Mouse (Mus musculus) left cerebral cortex, postnatal 36 days (tissue): ENCODE measurements around the gene Adsl. TPM values are rescaled to one million over a fixed set of nuclear protein-coding genes. Genes with fewer than 3 reads are reported as not detected.

Experiments used
- DNase-seq, 2 experiments: peaks; one replicate each; pipeline ENCODE4 v3.0.0; 2021 to 2022; ENCODE audit warnings: low spot score in 2 of 2, mixed read lengths in 1 of 2
- intact Hi-C: fragments of 180-260 bp; cut with DNase I; formaldehyde crosslinking; loops from one replicate; pipeline ENCODE4 v1.15.1; 2025
- microRNA-seq: library from miRNA; unstranded; fragments of <30 nt; microRNA quantifications from one replicate; pipeline ENCODE4 v1.2.0, GENCODE M21; 2022
- total RNA-seq, 2 experiments: library from RNA; stranded (reverse); gene quantifications; 2 replicates each; pipeline ENCODE4 v1.2.3; 2021

Adsl gene
- total RNA-seq, 2 experiments from 2014 or later = 29.4 to 30.5 TPM

DNA sequence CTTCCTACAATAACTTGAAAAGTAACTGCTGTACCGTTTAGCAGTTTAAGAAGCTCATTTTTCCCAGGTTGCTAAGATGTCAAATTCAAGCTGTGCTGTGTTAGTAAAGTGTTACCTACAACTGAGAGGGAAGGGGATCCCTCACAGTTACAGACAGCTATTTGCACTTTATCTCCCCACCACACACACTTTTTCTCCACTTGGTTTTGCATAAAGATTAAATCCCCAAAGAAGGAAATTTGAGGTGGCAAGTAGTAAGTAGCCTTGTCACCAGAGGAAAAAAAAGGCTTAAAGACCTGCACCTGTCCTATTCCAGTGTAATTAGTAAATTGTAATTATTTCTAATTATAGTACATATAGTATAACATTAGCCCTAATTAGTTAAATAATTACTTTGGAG is 48.8 kb downstream of the Adsl start:
- DNase-seq = no peak
- intact Hi-C loops = no loop called here

DNA sequence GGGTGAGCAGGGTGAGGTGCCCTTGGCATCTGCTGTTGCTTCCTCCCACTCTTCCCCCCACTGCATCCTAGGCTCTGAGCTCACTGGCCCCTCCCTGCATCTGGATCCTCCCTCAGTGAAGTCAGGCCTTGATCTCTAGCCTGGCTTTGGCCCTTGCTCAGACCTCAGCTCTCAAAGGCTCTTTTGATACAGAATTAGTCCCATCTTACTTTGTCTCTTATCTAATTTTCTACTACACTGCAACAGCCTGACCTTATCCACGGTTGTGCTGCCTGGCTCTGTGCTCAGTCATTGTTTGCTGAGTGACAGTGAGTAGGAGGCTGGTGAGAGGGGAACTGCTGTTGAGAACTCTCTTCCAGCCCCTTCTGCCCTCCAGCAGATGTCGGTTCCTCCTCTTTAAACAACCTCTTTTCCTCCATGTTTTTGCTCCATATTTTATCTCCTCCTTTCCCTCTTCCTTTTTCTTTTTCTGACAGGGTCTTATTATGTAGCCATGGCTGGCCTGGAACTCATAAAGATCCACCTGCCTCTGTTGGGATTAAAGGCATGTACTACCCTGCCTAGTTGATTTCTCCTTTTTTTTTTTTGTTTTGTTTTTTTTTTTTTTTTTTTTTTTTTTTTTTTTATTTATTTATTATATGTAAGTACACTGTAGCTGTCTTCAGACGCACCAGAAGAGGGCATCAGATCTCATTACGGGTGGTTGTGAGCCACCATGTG is 52.3 kb downstream of the Adsl start:
- intact Hi-C loops = no loop called here
- DNase-seq = no peak

DNA sequence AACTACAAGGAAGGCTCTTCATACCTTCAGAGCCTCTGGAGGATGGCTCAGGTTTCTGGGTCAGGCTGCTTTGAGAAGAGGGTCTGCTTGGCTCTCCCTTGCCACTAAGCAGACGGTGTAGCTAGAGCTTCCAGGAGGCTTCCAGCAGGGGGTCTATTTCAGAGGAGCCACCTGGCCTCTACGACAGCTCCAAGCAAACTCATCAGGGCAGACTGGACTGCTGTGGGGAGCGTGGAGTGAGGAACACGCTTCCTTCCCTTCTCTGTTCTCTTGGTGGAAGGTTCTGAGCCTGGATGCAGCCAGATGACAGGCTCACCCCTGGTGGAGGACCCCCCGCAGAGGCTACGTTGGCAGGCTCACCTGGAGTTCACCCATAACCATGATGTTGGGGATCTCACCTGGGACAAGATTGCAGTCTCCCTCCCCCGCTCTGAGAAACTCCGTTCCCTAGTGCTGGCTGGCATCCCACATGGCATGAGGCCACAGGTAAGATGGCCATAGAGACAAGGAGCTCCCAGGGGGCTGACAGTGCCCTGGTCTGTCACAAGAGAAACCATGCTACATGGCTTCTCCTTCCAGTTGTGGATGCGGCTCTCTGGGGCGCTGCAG is 57.9 kb downstream of the Adsl start:
- intact Hi-C loops = no loop called here
- DNase-seq = no peak

DNA sequence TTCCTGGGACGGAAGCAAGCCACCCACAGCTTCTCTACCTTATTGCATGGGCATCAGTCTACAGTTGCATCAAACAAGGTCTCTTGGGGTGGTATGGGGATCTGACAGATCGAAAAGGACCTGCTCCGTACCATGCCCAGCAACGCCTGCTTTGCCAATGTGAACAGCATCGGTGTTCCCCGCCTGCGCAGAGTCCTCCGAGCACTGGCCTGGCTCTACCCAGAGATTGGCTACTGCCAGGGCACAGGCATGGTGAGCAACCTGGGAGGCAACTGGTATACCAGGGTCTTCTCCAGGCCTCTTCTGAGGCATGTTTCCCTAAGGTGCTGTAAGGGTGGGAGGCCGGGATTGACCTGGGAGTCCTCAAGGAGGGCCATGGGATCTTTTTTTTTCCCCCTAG is 59.0 kb downstream of the Adsl start:
- no peak for DNase-seq
- intact Hi-C loops = no loop called here

DNA sequence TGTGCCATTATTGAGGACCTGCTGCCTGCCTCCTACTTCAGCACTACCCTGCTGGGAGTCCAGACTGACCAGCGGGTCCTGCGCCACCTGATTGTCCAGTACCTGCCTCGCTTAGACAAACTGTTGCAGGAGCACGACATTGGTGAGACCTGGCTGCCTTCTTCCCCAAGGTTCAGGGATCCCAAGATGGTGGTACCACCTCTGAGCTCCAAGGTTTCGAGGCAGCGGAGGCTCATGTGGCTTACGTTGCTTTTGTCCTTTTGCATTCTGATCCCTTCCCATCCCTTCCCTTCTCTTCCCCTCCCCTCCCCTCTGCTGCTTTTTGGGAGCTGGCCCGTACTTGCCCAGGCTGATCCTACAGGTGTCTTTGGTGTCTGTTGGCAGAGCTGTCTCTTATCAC is 59.6 kb downstream of the Adsl start:
- intact Hi-C loops = no loop called here
- no peak for DNase-seq

DNA sequence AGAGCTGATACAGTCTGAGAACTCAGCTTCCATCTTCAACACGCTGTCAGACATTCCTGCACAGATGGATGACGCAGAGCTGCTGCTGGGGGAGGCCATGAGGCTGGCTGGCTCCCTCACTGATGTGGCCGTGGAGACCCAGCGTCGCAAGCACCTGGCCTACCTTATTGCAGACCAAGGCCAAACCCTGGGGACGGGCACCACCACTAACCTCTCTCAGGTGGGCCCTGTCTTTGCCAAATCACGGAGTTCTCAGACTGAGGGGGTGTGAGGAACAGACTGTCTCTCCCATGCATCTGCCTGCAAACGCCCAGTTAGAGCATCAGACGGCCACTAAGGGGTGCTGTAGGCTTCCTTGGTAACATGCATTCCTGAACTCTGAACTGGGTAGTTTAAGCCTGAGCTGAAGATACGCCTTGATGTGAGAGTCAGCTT is 60.4 kb downstream of the Adsl start:
- peak in 1 of 2 experiments; percentile 63 for DNase-seq
- intact Hi-C loops = no loop called here

DNA sequence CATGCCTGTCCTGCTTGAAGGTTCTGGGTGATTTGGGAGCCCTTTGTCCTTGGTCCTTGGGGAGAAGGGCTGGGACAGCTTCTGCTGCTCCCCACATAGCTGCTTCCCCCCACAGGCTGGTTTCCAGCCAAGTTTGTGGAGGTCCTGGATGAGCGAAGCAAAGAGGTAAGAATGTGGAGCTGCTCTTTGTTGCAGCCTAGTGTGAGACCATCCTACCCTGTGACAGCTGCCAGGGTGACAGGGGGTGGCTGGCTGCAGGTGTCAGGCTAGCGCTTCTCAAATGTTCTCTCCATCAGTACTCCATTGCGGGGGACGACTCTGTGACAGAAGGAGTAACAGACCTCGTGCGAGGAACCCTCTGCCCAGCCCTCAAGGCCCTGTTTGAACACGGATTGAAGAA is 61.8 kb downstream of the Adsl start:
- intact Hi-C loops = no loop called here
- no peak for DNase-seq

DNA sequence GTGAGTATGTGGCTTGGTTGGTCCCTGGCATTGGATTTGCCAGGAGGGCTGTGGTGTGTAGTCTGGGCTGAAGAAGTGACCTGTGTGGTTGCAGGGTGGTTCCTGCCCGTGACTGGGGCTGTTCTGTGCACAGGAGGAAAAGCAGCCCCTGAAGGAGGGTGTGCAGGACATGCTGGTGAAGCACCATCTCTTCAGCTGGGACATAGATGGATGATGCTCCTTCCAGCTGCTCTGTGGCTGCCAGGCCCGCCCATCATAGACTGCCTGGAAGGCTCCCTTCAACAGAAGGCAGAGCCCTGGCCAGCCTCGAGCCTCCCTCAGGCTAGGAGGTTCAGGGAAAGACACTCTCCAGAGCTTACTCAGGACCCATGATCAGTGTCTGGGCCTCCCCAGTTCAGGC is 63.2 kb downstream of the Adsl start:
- intact Hi-C loops = no loop called here
- DNase-seq = no peak

DNA sequence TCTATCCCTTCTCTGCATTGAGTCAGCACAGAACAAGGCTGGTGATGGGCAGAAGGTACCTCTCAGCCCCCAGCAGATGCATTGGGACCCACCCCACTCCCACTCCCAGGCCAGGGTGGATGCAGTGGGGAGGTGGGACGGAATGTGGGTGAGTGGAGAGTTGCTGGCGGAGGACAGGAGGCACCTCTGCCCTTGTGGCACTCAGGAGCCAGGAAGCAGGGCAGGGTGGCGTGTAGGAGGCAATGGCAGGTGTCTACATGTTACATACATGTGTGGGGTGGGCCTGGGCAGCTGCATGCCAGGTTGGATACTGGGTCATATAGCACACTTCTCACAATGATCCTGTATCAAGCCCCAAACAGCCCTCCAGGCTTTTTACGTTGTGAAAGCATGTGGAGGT is 64.1 kb downstream of the Adsl start:
- intact Hi-C loops = no loop called here
- no peak for DNase-seq

DNA sequence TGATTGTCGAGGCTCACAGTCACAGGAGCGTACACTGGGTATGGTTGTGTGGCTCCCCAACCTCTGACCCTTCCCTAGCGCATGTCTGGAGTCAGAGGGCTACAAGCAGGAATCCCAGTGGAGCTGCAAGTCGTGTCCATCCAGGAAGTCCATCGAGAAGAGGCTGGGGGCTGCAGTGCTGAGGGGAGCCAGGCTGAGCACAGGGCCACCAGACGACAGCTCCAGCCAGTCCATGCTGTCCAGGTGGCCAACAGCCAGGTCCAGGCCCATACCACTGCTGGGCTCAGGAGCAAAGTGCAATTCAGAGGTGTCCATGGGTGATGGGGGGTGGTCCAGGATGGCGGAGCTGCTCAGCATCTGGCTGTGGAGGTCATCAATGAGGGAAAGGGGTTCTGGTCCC is 64.9 kb downstream of the Adsl start:
- no peak for DNase-seq

DNA sequence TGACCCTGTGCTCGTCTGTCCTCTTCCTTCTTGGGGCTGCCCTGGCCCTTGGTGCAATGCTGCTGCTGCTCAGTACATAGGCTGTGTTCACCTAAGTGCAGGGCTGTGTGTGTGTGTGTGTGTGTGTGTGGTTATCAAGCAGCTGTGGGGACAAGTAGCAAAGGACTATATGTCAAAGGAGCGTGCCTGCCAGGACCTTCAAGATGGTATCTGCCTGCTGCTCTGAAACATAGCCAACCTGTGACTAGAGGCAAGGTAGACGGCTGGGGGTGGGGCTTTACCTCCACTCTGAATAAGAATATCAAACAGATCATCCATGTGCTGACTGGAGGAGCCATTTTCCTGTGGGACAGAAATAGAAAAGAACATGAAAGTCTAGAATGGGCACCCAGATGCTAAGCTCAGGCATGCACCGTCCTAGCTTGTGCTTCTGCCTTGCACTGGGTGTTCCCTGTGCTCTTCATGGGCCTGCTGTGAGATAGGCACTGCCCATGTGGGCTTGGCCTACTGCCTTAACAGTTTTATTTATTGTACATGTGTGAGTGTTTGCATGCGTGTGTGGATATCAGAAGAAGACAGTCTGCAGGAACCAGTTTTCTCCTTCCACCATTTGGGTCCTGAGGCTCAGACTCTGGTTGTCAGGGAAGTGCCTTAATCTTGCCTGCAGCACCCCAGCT is 66.9 kb downstream of the Adsl start:
- intact Hi-C loops = no loop called here
- DNase-seq = no peak

More for the DNA sequence above, 64.9 kb downstream of the Adsl start:
- intact Hi-C loops = no loop called here

DNA sequence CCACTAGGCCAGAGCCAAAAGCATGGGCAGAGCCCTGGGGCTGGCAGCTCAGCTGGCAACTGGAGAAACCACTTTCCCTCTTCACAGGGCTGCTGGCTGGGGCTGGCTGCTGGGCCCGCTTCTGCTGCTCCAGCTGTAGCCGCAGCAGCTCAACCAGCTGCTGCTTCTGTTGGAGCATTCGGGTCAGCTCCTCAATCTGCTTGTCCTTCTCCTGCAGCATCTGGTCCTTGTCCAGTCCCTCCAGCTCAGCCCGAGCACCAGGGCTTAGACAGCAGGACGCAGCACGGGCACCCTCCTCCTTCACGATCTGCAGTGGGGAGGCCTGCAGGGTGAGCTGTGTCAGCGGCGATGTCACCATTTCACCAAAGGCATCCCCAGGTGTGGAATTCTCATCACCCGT is 68.2 kb downstream of the Adsl start:
- intact Hi-C loops = no loop called here
- DNase-seq = no peak

DNA sequence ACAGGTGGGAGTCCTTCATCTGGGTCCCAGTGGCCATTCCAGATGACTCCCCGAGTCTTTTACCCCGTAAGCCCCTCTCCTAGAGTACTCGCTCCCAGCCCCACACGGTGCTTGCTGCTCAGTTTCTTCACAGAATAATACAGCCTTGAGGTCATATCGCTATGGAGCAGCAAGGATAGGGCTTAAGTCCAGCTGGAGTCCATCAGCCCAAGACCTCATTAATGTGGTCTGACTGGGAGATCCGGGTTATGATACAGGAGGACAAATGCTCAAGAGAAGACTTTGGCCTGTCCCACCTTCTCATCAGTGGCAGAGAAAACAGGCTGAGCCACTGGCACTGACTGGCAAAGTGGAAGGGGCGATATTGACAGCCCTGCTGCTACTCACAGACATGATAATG is 69.0 kb downstream of the Adsl start:
- intact Hi-C loops = no loop called here
- DNase-seq = no peak

Small RNA genes lying within 50 kb of the gene (microRNA-seq; reads per million reads assigned to microRNA genes)
- 6.1 reads per million, percentile 21 among the genes with 10 or more reads in this experiment for gene Mir5113

Other genes with a start within 250 kb of the Adsl start
- 100 to 1,000 TPM; 107 to 142 TPM for gene Tnrc6b, start 237.2 kb upstream of the Adsl start, total RNA-seq
- 10 to 100 TPM; 87.8 to 97.0 TPM for gene Sgsm3, start 29.3 kb downstream of the Adsl start, total RNA-seq
- 10 to 100 TPM; 56.9 to 79.7 TPM for gene Mrtfa, start 242.3 kb downstream of the Adsl start, total RNA-seq